Mouse (Mus musculus): ENCODE results near the gene Vmn1r197.

GRCm38 (mm10) chr13:22315361-22315760 lies 9.0 kb upstream of the Vmn1r197 start:
- TF ChIP-seq MAX (IDR thresholded peaks at IDR 0.05; ENCODE audit: low read length) (no peak), GABPA (IDR thresholded peaks at IDR 0.05; ENCODE audit: low read depth, low read length) (no peak), NELFE (IDR thresholded peaks at IDR 0.05; ENCODE audit: low read depth, low read length) (no peak), GATA1 (IDR thresholded peaks at IDR 0.05; ENCODE audit: low read depth, low read length) (no peak), POLR2A (IDR thresholded peaks at IDR 0.05; ENCODE audit: control insufficient read depth in 1 of 2, insufficient read depth in 1 of 2, low read depth in 1 of 2, low read length in 2 of 2, poor library complexity in 1 of 2) (no peak), ETS1 (IDR thresholded peaks at IDR 0.05; ENCODE audit: low read depth, low read length) (no peak), CTCF (IDR thresholded peaks at IDR 0.05 in 2 of 3, conservative IDR thresholded peaks at IDR 0.05 in 1 of 3; ENCODE audit: control insufficient read depth in 1 of 3, insufficient read depth in 1 of 3, low read depth in 2 of 3, low read length in 3 of 3, poor library complexity in 1 of 3, severe bottlenecking in 1 of 3) (no peak), RAD21 (IDR thresholded peaks at IDR 0.05; ENCODE audit: low read depth, low read length) (no peak)
